Mouse (Mus musculus): ENCODE results near the gene Cnot11. TPM values are rescaled to one million over a fixed set of nuclear protein-coding genes. Genes with fewer than 3 reads are reported as not detected.
"Not testable (repeated sequence)": the region's sequence is repeated elsewhere in the genome, so short reads cannot be mapped to it uniquely, and the experiment has no call there.

Cnot11 gene
- total RNA-seq, 2 experiments from 2014 or later, result 18.2 to 18.4 TPM

DNA sequence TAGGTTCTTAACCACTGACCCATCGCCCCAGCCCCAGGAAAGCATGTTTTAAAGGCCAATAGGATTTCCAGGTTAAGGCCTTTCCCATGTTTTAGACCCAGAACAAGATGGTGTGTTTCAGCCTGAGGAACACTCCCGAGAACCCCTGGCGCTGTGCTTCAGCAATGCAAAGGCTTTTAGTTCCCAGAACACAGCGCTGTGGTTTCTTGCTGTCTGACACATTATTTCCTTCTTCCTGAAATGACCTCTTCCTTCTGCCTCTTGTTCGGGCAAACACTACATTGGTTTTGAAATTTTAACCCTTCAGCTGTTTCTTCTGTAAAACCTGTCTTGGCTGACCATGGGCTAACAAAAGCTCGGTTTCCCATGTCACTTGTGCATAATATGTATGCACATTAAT is 44.3 kb downstream of the Cnot11 start:
- no peak for DNase-seq

DNA sequence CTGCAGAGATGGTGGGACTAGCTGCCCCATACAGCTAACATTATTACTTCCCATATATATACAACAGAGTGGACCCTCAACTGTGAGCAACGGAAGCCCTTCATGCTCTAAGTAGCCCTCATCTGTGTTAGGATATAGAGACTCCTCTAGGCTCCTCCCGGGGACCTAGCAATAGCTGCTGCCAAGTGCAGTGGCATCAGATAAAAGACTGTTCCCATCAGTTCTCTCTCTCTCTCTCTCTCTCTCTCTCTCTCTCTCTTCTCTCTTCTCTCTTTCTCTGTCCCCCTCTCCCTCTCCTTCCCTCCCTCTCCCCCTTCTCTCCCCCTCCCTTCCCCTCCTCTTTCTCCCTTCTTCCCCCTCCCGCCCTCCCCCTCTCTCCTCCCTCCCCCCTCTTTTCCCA is 46.4 kb downstream of the Cnot11 start:
- no peak for DNase-seq

DNA sequence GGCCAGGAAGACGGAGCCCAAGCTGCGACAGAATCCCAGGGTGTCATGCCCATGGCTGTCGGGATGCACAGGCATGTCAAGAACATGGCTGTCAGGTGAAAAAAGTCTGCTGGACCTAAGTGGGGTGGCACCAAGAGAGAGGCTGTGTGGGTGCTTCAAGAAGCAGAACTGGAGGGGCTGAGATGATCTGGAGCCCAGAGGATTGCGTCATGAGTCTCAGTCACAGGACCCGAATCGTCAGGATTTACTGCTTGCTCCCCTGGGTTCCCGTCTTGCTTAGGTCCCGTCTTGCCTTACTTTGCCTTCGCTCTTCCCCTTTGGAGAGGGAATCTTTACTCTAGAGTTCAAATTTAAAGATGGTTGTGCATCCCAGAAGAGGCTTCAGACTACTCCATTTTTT is 48.4 kb downstream of the Cnot11 start:
- no peak for DNase-seq

DNA sequence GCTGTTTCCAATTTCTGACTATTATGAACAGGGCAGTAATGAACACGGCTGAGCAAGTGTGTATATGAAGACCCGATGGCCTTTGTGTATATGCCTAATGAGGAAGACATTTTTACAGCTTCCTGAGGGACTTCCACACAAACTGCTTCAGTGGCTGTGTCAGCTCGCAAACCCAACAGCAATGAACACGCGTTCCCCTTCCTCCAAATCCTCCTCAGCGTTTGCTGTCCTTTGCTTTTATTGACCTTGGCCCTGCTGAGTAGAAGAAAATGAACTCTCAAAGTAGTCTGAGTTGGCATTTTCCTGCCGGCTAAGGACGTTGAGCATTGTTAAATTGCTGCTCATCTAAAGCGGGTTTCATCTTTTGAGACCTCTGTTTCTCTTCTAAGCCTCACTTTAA is 50.6 kb downstream of the Cnot11 start:
- no peak for DNase-seq

DNA sequence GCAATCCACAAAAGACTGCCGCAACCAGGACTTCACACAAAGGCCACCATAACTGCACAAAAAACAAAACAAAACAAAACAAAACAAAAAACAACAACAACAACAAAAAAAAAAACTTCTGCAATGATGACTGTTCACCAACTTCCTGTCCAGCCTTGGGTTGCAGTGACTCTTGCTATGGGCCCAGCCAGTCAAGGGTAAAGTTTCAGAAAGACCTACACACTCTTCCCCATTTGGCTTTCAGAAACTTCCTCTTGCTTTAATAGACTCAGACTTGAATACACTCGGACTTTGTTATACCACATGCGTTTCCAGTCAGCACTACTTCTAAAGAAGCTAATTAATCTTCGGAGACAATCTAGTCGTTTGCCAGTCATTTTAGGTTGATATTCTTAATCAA is 55.4 kb downstream of the Cnot11 start:
- DNase-seq, result no peak

DNA sequence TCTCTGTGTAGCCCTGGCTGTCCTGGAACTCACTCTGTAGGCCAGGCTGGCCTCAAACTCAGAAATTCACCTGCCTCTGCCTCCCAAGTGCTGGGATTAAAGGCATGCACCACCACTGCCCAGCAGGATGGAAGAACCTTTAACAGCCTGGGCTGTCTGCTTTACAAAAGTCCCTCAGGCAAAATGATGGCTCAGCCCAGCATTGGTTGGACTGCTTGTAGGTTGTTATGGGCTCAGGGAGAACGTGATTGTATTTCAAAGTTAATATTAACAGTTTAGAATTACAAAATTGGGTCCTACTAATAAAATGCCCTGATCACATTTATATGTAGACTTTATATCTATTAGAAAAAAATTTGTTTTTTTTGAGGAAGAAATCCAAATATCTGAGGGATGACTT is 56.8 kb downstream of the Cnot11 start:
- DNase-seq, result not testable (repeated sequence)

DNA sequence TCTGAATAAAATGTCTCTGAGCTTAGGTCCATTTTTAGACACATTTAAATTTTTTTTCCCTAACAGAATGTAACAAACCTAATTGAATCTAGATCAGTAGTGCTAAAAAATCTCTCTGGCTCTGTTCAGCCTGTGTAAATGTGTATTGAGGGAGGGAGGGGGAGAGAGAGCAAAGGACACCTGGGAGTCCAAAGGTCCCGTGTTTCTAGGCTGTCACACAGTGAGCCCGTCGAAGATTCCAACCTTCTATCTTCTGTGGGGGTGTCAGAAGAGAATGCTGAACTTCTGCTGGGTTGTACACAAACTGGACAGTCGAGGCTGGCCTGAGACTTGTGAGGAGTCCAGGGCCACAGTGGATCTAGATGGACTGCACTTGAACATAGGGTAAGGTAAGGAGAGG is 57.3 kb downstream of the Cnot11 start:
- no peak for DNase-seq

DNA sequence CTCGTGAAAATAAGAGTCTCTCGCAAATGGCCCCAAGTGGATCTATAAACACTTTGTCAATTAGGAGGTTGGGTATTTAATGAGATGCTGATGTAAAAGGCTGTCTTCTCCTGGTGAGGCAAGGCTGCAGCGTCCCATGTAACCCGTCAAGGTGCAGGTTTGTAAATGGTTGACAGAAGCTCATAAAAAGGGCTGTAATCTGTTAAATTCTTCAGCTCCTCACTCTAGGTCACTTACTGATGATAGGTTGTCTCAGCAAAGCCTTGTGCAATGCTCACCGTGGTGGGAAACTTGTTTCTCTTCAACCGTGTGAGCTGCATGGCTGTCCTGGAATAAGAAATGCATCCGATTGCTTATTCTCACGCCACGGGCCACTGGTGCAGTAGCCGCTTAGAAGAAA is 59.0 kb downstream of the Cnot11 start:
- no peak for DNase-seq

Other genes with a start within 250 kb of the Cnot11 start
- 100 to 1,000 TPM; 810 to 867 TPM for gene Rpl31, start 167.2 kb upstream of the Cnot11 start, total RNA-seq (2021)
- gene Tbc1d8, start 56.2 kb upstream of the Cnot11 start, total RNA-seq (2021), result 1 to 10 TPM; 8.1 to 8.9 TPM
- 10 to 100 TPM; 17.4 to 18.4 TPM for gene Rnf149, start 42.4 kb downstream of the Cnot11 start, total RNA-seq (2021)
- gene Creg2, start 116.5 kb downstream of the Cnot11 start, total RNA-seq (2021), result not detected
- under 1 TPM; 0.57 to 0.72 TPM for gene Rfx8, start 186.0 kb downstream of the Cnot11 start, total RNA-seq (2021)